Mouse (Mus musculus): Measurements from ENCODE around the gene Ip6k2. TPM values are rescaled to one million over a fixed set of nuclear protein-coding genes. Genes with fewer than 3 reads are reported as not detected.

Ip6k2 gene
- polyA plus RNA-seq, 1 experiment from 2014 or later, result 129 TPM

GRCm38 (mm10) chr9:108810516-108810915 is 26.9 kb downstream of the Ip6k2 start:
- Histone ChIP-seq H3K4me1 (ENCODE audit: control insufficient read depth, insufficient read depth, low read length) (no peaks in the 10 kb centered on the region), H3K36me3 (ENCODE audit: control insufficient read depth, insufficient read depth, low read length) (peaks cover 16% of the 10 kb centered on the region), H3K9me3 (ENCODE audit: control insufficient read depth, low read length) (no peaks in the 10 kb centered on the region), H3K4me3 (ENCODE audit: low read depth, low read length) (no peak overlapping the region), H3K4me2 (ENCODE audit: low read depth, severe bottlenecking) (no peak overlapping the region), H3K9ac (ENCODE audit: low read length) (no peak overlapping the region), H3K27me3 (ENCODE audit: control insufficient read depth, insufficient read depth, low read length) (no peaks in the 10 kb centered on the region), H3K27ac (replicated peaks; ENCODE audit: low read depth, low read length) (no peak overlapping the region)
- no peak for DNase-seq (ENCODE audit: low spot score)
- WGBS, result 83% methylated on average over 5 of the region's 5 CpGs
- no peak for ATAC-seq (ENCODE audit: insufficient number of reproducible peaks, low FRiP score, low TSS enrichment, low read depth)

- H3K9ac ChIP-seq (ENCODE audit: low read length), result no peak overlapping the region
- peaks cover 13% of the 10 kb centered on the region for H3K36me3 ChIP-seq (ENCODE audit: control insufficient read depth, insufficient read depth, low read length)
- DNase-seq (ENCODE audit: low spot score) (no peak), ATAC-seq (ENCODE audit: insufficient number of reproducible peaks, low FRiP score, low TSS enrichment, low read depth) (no peak)
- 90% methylated on average over 7 of the region's 7 CpGs for WGBS
- H3K9me3 ChIP-seq (ENCODE audit: control insufficient read depth, low read length), result no peaks in the 10 kb centered on the region
- H3K27ac ChIP-seq (replicated peaks; ENCODE audit: low read depth, low read length), result no peak overlapping the region
- H3K4me2 ChIP-seq (ENCODE audit: low read depth, severe bottlenecking), result no peak overlapping the region
- H3K4me1 ChIP-seq (ENCODE audit: control insufficient read depth, insufficient read depth, low read length), result no peaks in the 10 kb centered on the region
- no peak overlapping the region for H3K4me3 ChIP-seq (ENCODE audit: low read depth, low read length)
- H3K27me3 ChIP-seq (ENCODE audit: control insufficient read depth, insufficient read depth, low read length), result no peaks in the 10 kb centered on the region
Observed at GRCm38 (mm10) chr9:108815557-108815956, 32.0 kb downstream of the Ip6k2 start.

- H3K9ac ChIP-seq (ENCODE audit: low read length), result no peak overlapping the region
- H3K9me3 ChIP-seq (ENCODE audit: control insufficient read depth, low read length), result no peaks in the 10 kb centered on the region
- H3K4me3 ChIP-seq (ENCODE audit: low read depth, low read length), result no peak overlapping the region
- ATAC-seq (ENCODE audit: insufficient number of reproducible peaks, low FRiP score, low TSS enrichment, low read depth), result no peak
- peak; percentile 65 for DNase-seq (ENCODE audit: low spot score)
- no peaks in the 10 kb centered on the region for H3K4me1 ChIP-seq (ENCODE audit: control insufficient read depth, insufficient read depth, low read length)
- H3K27ac ChIP-seq (replicated peaks; ENCODE audit: low read depth, low read length), result no peak overlapping the region
- peaks cover 13% of the 10 kb centered on the region for H3K27me3 ChIP-seq (ENCODE audit: control insufficient read depth, insufficient read depth, low read length)
- 67% methylated on average over 3 of the region's 3 CpGs for WGBS
- no peak overlapping the region for H3K4me2 ChIP-seq (ENCODE audit: low read depth, severe bottlenecking)
- peaks cover 11% of the 10 kb centered on the region; the same call in 1 of the 2 replicates for H3K36me3 ChIP-seq (ENCODE audit: control insufficient read depth, insufficient read depth, low read length)
Observed at GRCm38 (mm10) chr9:108819495-108819894, 35.9 kb downstream of the Ip6k2 start.

DNA sequence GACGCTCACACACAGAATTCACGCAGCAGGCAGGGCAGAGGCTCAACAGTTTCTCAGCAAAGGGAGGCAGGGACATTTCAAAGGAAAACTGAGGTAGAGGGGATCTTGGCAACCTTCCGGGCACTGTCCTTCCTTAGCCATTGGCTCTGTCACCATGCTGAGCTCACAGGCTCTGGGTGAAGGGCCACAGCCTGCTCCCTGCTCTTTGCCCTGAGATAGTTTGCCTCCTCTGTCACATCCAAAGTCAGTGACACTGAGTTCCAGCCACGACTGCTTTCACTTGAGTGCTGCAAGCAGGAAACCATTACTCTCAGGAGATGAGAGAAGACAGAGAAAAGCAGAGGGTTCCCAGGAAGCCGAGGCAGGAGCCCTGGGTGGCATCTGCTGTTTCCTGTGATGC is 36.5 kb downstream of the Ip6k2 start:
- no peak for DNase-seq (ENCODE audit: low spot score)
- Histone ChIP-seq H3K27ac (replicated peaks; ENCODE audit: low read depth, low read length) (no peak overlapping the region), H3K9ac (ENCODE audit: low read length) (no peak overlapping the region), H3K36me3 (ENCODE audit: control insufficient read depth, insufficient read depth, low read length) (peaks cover 9% of the 10 kb centered on the region; the same call in 1 of the 2 replicates), H3K4me2 (ENCODE audit: low read depth, severe bottlenecking) (no peak overlapping the region), H3K27me3 (ENCODE audit: control insufficient read depth, insufficient read depth, low read length) (peaks cover 18% of the 10 kb centered on the region), H3K4me3 (ENCODE audit: low read depth, low read length) (no peak overlapping the region), H3K4me1 (ENCODE audit: control insufficient read depth, insufficient read depth, low read length) (no peaks in the 10 kb centered on the region), H3K9me3 (ENCODE audit: control insufficient read depth, low read length) (no peaks in the 10 kb centered on the region)
- no peak for ATAC-seq (ENCODE audit: insufficient number of reproducible peaks, low FRiP score, low TSS enrichment, low read depth)
- WGBS, result 68% methylated on average over 5 of the region's 5 CpGs

- DNase-seq (ENCODE audit: low spot score), result no peak
- peaks cover 57% of the 10 kb centered on the region for H3K27me3 ChIP-seq (ENCODE audit: control insufficient read depth, insufficient read depth, low read length)
- H3K36me3 ChIP-seq (ENCODE audit: control insufficient read depth, insufficient read depth, low read length), result no peaks in the 10 kb centered on the region
- 0 out of 2 replicates have a peak, but pooled peaks cover 4% of the 10 kb centered on the region for H3K4me1 ChIP-seq (ENCODE audit: control insufficient read depth, insufficient read depth, low read length)
- H3K27ac ChIP-seq (replicated peaks; ENCODE audit: low read depth, low read length), result no peak overlapping the region
- H3K9me3 ChIP-seq (ENCODE audit: control insufficient read depth, low read length), result no peaks in the 10 kb centered on the region
- no peak for ATAC-seq (ENCODE audit: insufficient number of reproducible peaks, low FRiP score, low TSS enrichment, low read depth)
- no peak overlapping the region for H3K4me2 ChIP-seq (ENCODE audit: low read depth, severe bottlenecking)
- no peak overlapping the region for H3K9ac ChIP-seq (ENCODE audit: low read length)
- no peak overlapping the region for H3K4me3 ChIP-seq (ENCODE audit: low read depth, low read length)
- WGBS, result 5% methylated on average over 25 of the region's 25 CpGs
Observed at GRCm38 (mm10) chr9:108824144-108824685, 40.6 kb downstream of the Ip6k2 start.

DNA sequence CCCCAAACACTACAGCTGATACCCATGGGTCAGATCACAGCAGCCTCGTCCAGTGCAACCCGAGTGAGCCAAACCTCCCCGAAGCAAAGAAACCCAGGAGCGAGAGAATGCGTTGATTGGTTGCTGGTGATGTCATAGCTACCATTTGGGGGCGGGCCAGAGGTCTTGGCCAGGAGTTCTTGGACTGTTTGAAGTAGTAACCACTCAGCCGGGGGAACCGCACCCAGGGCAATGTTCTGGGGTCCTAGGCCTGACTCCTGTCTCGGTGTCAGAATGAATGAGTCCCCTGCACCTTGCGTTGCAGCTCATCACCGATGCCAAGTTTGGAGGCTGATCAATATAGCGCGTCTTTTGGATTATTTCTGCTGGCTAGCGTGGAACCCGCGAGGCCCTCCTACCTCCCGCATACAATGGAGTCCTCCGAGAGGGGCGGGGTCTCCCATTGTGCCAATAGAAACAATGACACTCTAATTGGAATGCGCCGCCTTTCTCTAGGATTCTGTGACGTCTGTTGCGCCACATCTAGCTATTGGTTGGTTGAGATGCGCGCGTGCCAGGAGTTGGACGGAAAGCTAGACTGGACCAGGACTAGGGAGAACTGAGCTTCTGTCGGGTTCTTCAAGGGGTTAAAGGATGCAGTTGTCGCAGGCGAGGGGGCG is 41.3 kb downstream of the Ip6k2 start:
- DNase-seq (ENCODE audit: low spot score) (no peak), ATAC-seq (ENCODE audit: insufficient number of reproducible peaks, low FRiP score, low TSS enrichment, low read depth) (no peak)
- under 1% methylated on average over 31 of the region's 31 CpGs for WGBS

GRCm38 (mm10) chr9:108825820-108826699 is 42.5 kb downstream of the Ip6k2 start, which contains the start of gene Celsr3:
Gene Celsr3 (plus strand): TSS chr9:108826320.
- Histone ChIP-seq H3K4me2 (ENCODE audit: low read depth, severe bottlenecking) (peak within 1 kb of the TSS; percentile 70), H3K27me3 (ENCODE audit: control insufficient read depth, insufficient read depth, low read length) (peaks cover 70% of the 10 kb centered on the region), H3K36me3 (ENCODE audit: control insufficient read depth, insufficient read depth, low read length) (no peaks in the 10 kb centered on the region), H3K9ac (ENCODE audit: low read length) (no peak within 1 kb of the TSS), H3K4me1 (ENCODE audit: control insufficient read depth, insufficient read depth, low read length) (0 out of 2 replicates have a peak, but pooled peaks cover 4% of the 10 kb centered on the region), H3K9me3 (ENCODE audit: control insufficient read depth, low read length) (no peaks in the 10 kb centered on the region), H3K27ac (replicated peaks; ENCODE audit: low read depth, low read length) (no peak within 1 kb of the TSS), H3K4me3 (ENCODE audit: low read depth, low read length) (peak within 1 kb of the TSS; percentile 29)
- ATAC-seq (ENCODE audit: insufficient number of reproducible peaks, low FRiP score, low TSS enrichment, low read depth) (no peak), DNase-seq (ENCODE audit: low spot score) (peak; percentile 88)
- WGBS, result 2% methylated on average over 60 of the region's 70 CpGs

More for the DNA sequence above, 41.3 kb downstream of the Ip6k2 start:
- Histone ChIP-seq H3K27ac (replicated peaks; ENCODE audit: low read depth, low read length) (no peak overlapping the region), H3K4me1 (ENCODE audit: control insufficient read depth, insufficient read depth, low read length) (0 out of 2 replicates have a peak, but pooled peaks cover 4% of the 10 kb centered on the region), H3K4me2 (ENCODE audit: low read depth, severe bottlenecking) (no peak overlapping the region), H3K36me3 (ENCODE audit: control insufficient read depth, insufficient read depth, low read length) (no peaks in the 10 kb centered on the region), H3K4me3 (ENCODE audit: low read depth, low read length) (no peak overlapping the region), H3K9ac (ENCODE audit: low read length) (no peak overlapping the region), H3K9me3 (ENCODE audit: control insufficient read depth, low read length) (no peaks in the 10 kb centered on the region), H3K27me3 (ENCODE audit: control insufficient read depth, insufficient read depth, low read length) (peaks cover 63% of the 10 kb centered on the region)

GRCm38 (mm10) chr9:108826700-108827340 is 43.2 kb downstream of the Ip6k2 start:
- WGBS, result 3% methylated on average over 39 of the region's 39 CpGs
- H3K9ac ChIP-seq (ENCODE audit: low read length), result no peak overlapping the region
- peak; percentile 3; the same call in 1 of the 2 replicates for ATAC-seq (ENCODE audit: insufficient number of reproducible peaks, low FRiP score, low TSS enrichment, low read depth)

More at GRCm38 (mm10) chr9:108826700-108827340, 43.2 kb downstream of the Ip6k2 start:
- peak; percentile 87 for DNase-seq (ENCODE audit: low spot score)
- H3K9me3 ChIP-seq (ENCODE audit: control insufficient read depth, low read length), result no peaks in the 10 kb centered on the region
- H3K4me1 ChIP-seq (ENCODE audit: control insufficient read depth, insufficient read depth, low read length), result peaks cover 7% of the 10 kb centered on the region; the same call in 1 of the 2 replicates
- H3K4me2 ChIP-seq (ENCODE audit: low read depth, severe bottlenecking), result peak overlapping the region; percentile 60
- H3K27ac ChIP-seq (replicated peaks; ENCODE audit: low read depth, low read length), result no peak overlapping the region
- no peaks in the 10 kb centered on the region for H3K36me3 ChIP-seq (ENCODE audit: control insufficient read depth, insufficient read depth, low read length)
- H3K4me3 ChIP-seq (ENCODE audit: low read depth, low read length), result peak overlapping the region; percentile 29
- H3K27me3 ChIP-seq (ENCODE audit: control insufficient read depth, insufficient read depth, low read length), result peaks cover 78% of the 10 kb centered on the region
